Mouse (Mus musculus): ENCODE results near the gene Syngr1.

The Syngr1 gene

GRCm38 (mm10) chr15:80070095-80070644 lies 21.0 kb upstream of the Syngr1 start:
- DNase-seq (ENCODE audit: low spot score): no peak

GRCm38 (mm10) chr15:80071951-80072437 lies 19.1 kb upstream of the Syngr1 start:
- no peak for DNase-seq (ENCODE audit: low spot score)

- no peak for DNase-seq (ENCODE audit: low spot score)
Measured at GRCm38 (mm10) chr15:80072579-80073255, 18.4 kb upstream of the Syngr1 start.

GRCm38 (mm10) chr15:80073256-80073621 lies 17.9 kb upstream of the Syngr1 start:
- DNase-seq (ENCODE audit: low spot score): no peak

GRCm38 (mm10) chr15:80074663-80075373 lies 16.3 kb upstream of the Syngr1 start:
- no peak for DNase-seq (ENCODE audit: low spot score)

- DNase-seq (ENCODE audit: low spot score): no peak
Measured at GRCm38 (mm10) chr15:80075374-80075694, 15.8 kb upstream of the Syngr1 start.

GRCm38 (mm10) chr15:80075733-80076337 lies 15.3 kb upstream of the Syngr1 start:
- DNase-seq (ENCODE audit: low spot score): no peak

GRCm38 (mm10) chr15:80076338-80077136 lies 14.6 kb upstream of the Syngr1 start:
- DNase-seq (ENCODE audit: low spot score): no peak

GRCm38 (mm10) chr15:80078058-80078814 lies 12.9 kb upstream of the Syngr1 start:
- DNase-seq (ENCODE audit: low spot score): no peak

- no peak for DNase-seq (ENCODE audit: low spot score)
Measured at GRCm38 (mm10) chr15:80079129-80079668, 11.9 kb upstream of the Syngr1 start.

- no peak for DNase-seq (ENCODE audit: low spot score)
Measured at GRCm38 (mm10) chr15:80079954-80080353, 11.2 kb upstream of the Syngr1 start.

GRCm38 (mm10) chr15:80080711-80081615 lies 10.2 kb upstream of the Syngr1 start:
- DNase-seq (ENCODE audit: low spot score): no peak

- DNase-seq (ENCODE audit: low spot score): no peak
Measured at GRCm38 (mm10) chr15:80081801-80082546, 9.2 kb upstream of the Syngr1 start.

GRCm38 (mm10) chr15:80082661-80083275 lies 8.4 kb upstream of the Syngr1 start:
- DNase-seq (ENCODE audit: low spot score): no peak

GRCm38 (mm10) chr15:80083276-80083731 lies 7.8 kb upstream of the Syngr1 start:
- peak; percentile 99 for DNase-seq (ENCODE audit: low spot score)

- no peak for DNase-seq (ENCODE audit: low spot score)
Measured at GRCm38 (mm10) chr15:80083740-80084139, 7.4 kb upstream of the Syngr1 start.

- no peak for DNase-seq (ENCODE audit: low spot score)
Measured at GRCm38 (mm10) chr15:80087406-80088012, 3.6 kb upstream of the Syngr1 start.

GRCm38 (mm10) chr15:80088637-80089036 lies 2.5 kb upstream of the Syngr1 start:
- DNase-seq (ENCODE audit: low spot score): peak; percentile 81

Measured in urinary bladder, postnatal 25 days (tissue).